Mouse (Mus musculus) bone marrow, adult 2 months (tissue): ENCODE measurements around the gene Wdr37.

ENCODE experiments used
- CTCF ChIP-seq: fragments of 200-500 bp; IDR thresholded peaks from 2 replicates; pipeline ENCODE4 v1.5.1; 2011; ENCODE audit warnings: low read length, control low read depth; ENCODE audit not compliant: control insufficient read depth, insufficient read depth
- POLR2A ChIP-seq: fragments of 200-500 bp; IDR thresholded peaks from 2 replicates; pipeline ENCODE4 v1.6.1; 2011; ENCODE audit warnings: low read depth, mild to moderate bottlenecking, control low read depth, low read length, borderline replicate concordance; ENCODE audit not compliant: control insufficient read depth

GRCm38 (mm10) chr13:8849311-8849710, 22.4 kb downstream of the Wdr37 start:
- no peak for TF ChIP-seq CTCF
- TF ChIP-seq POLR2A, result no peak
